Mouse (Mus musculus) neutrophil, adult 5-6 weeks (primary cell): ENCODE results near the gene Cuedc1. TPM values are rescaled to one million over a fixed set of nuclear protein-coding genes. Genes with fewer than 3 reads are reported as not detected.

ENCODE experiments used
- ATAC-seq: fragments of 151-379, 151-347 bp; 2 replicates; pipeline ENCODE4 v1.8.0; 2017; ENCODE audit warnings: mild to moderate bottlenecking, moderate TSS enrichment; ENCODE audit not compliant: insufficient number of reproducible peaks, poor library complexity, low FRiP score, severe bottlenecking; ENCODE audit errors: extremely low read depth
- total RNA-seq: library from RNA; stranded (forward); fragments of 200-1000 nt; gene quantifications from 2 replicates; pipeline ENCODE4 v1.2.3, GENCODE M21; 2017

Cuedc1 gene
- total RNA-seq, 1 experiment from 2014 or later, result 6.3 TPM

DNA sequence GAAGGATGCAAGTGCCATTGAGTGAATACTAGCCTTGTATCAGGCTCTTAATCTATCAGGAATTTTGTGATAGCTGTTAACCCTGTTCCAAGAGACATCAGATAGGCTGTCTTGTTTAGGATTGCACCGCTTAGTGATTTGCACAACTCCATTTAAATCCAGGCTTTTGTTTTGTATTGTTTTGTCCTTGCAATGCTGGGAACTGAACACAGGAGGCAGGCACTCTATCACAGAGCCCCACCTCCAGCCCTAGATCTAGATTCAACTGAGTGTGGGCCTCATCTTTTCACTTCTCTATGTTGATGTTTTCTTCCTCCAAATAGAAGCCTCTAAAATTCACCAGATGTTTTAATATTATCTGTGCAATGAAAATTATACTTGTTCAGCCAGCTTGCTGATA is 22.2 kb upstream of the Cuedc1 start:
- no peak for ATAC-seq

DNA sequence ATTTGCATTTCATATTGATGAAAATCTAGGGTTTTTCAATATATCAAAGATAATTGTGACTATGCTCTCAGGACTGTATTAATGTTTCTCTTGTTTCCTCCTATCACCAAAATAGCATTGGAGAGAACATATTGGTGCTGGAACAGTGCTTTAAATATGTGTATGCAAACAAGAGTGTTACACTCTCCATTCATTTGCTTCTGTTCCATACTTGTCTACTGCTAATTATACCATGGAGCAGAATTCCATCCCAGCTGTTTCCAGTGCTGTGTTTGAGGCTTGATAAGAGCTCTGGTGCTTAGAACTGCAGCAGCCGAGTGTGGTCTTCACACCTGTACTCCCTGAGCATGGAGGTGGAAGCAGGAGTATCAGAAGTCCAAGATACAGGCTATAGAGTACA is 21.5 kb upstream of the Cuedc1 start:
- ATAC-seq, result no peak

GRCm38 (mm10) chr11:88083699-88084098 is 14.2 kb upstream of the Cuedc1 start:
- no peak for ATAC-seq

DNA sequence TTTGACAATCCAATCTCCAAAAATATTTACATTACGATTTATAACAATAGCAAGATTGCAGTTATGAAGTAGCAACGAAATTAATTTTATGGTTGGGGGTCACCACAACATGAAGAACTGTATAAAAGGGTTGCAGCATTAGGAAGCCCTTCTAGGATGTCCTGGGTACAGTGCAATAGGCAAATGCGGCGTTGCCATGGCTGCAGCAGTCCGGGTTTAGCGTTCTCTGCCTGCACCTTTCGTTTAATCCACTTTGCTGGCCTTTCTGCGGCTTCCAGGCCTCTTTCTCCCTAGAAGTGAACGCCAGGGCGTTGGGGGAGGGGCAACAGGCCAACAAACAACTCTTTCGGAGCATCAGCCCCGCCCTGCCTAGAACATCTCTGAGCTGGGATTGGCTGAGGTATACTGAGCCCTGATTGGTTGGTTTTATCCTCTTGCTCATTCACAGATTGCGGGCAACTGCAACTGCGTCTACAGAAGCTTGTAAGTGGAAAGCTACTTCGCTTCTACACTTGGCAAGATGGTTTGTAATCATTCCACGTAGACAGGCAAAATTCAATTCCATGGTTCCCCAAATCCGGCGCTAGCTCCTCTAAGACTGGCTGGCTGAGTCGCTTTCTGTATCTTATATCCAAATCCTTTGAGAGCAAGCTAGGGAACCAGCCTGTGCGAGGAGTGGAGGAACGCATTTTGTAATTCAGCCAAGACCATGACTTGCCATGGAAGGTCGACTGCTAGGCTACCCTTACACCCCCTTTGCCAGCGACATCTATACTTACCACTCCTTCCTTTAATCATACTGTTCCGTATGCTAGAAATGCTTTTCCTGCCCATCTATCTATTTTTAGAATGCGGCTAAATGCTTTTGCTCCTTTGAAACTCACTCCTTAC is 10.9 kb upstream of the Cuedc1 start:
- peak; percentile 76; the same call in 1 of the 2 replicates for ATAC-seq

- no peak for ATAC-seq
Observed at GRCm38 (mm10) chr11:88089150-88089549, 8.7 kb upstream of the Cuedc1 start.

GRCm38 (mm10) chr11:88090293-88090692 is 7.6 kb upstream of the Cuedc1 start:
- no peak for ATAC-seq

GRCm38 (mm10) chr11:88091949-88092348 is 5.9 kb upstream of the Cuedc1 start:
- peak; percentile 67 for ATAC-seq

DNA sequence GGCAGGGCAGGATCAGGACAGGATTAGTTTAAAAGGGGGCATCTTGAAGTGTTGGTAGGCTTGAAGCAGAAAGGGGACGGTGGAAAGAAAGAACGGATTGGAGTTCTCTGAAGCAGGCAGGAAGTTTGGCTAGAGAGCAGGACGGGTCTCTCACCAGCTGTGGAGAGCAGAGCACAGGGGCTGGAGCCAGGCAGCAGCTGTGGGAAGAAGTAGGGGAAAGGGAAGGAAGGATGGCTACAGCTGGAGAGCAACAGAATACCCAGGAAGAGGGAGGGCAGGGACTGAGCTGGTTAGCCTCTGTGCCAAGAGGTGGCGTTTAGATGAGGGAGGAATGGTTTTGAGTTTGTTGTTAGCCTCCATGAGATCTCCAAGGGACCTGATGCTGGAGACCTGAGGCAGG is 685 bp upstream of the Cuedc1 start:
- ATAC-seq, result no peak

DNA sequence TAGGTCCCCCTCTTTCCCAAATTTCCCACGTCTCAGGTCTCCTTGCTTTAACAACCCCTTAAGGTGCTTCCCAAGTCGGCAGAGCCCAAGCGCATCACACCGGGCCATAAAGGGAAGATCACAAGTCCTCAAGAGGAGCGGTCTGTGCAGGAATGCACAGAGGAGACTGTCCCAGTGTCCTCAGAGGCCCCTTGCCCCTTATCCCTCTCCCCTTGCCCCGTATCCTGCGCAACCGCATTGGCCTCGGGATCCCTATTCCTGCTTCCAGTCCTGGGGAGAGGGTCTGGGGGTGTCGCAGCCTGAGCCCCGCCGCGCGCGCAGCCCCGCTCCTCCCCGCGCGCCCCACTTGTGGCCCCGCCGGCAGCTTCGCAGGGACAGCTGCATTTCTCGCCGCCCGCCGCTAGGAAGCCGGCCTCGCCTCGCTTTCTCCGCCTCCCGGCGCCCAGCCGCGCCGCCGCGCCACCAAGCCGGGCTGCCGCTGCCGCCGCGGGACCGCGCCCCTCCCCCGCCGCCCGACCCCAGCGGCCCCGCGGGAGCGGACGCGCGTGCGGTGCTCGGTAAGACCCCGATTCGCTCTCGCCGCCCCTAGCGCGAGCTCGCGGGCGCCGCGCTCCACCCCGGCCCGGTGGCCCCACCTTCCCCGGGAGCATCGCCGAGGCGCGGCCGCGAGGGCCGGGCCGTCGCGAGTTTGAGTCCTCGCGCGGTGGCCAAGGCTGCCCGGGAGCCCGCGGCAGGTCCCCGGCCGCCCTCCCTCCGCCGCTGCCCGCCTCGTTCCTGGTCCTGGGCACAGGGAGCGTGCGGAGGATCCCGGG is 1.1 kb downstream of the Cuedc1 start:
- peak; percentile 65 for ATAC-seq

GRCm38 (mm10) chr11:88099599-88100023 is 1.8 kb downstream of the Cuedc1 start:
- ATAC-seq, result no peak

GRCm38 (mm10) chr11:88100170-88100569 is 2.3 kb downstream of the Cuedc1 start:
- ATAC-seq, result no peak

DNA sequence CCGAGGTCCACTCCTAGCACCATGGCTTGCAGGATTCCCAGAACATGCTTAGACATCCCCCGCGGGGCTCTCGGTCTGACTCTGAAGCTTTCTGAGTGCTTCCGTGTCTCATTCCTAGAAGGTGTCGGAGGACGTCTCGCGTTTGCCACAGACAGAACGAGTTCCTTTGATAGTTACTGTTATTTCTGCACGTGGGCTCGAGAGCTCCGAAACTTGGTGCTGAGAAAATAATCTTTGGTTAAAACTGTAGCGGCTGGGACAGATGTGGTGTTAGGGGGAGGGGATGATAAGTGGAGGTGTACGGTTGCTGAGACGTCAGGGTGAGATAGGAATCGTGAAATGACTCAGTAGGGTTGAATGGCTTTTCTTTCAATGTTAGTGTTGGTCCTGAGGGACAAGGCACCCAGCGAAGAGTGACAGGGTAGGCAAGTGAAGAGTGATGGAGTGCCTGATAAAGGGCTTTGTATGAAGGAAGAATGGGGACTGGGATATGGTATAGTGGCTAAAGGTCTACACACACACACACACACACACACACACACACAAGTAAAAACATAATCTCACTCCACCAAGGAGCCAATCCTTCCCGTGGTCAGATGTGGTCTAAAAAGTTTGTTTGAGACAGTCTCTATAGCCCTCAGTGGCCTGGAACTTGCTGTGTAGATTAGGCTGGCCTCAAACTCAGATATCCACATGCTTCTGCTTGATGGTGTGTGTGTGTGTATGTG is 5.5 kb downstream of the Cuedc1 start:
- ATAC-seq, result no peak

DNA sequence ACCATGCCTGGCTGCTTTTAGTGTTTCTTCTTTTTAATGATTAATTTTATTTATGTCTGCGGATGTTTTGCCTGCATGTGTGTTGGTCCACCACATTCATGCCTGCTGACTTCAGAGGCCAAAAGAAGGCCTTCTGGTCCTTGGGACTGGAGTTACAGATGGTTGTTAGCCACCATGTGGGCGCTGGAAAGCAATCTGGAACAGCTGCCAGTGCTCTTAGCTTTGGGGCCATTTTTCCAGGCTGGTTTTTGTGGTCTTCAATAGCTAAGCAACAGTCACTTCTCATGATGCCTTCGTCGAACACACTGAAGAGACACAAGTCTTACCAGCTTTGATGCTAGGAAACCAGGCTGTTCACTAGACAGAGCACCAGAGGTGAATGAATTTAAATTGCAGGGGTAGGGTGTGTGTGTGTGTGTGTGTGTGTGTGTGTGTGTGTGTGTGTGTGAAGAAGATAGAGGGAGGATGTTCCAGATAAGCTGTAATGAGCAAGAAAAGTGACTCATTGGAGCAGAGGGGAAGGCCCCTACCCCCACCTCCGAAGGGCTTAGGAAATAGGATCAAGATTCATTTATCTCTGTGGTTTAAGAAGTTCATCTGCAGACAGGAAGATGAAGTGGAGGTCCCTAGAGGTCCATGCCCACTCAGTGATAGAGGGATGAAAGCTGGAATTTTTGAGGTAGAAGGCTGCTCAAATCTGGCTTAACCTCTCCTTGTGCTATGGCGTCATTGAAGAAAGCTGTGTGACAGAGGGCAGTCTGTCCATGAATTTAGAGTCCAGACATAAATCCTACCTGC is 7.8 kb downstream of the Cuedc1 start:
- no peak for ATAC-seq

DNA sequence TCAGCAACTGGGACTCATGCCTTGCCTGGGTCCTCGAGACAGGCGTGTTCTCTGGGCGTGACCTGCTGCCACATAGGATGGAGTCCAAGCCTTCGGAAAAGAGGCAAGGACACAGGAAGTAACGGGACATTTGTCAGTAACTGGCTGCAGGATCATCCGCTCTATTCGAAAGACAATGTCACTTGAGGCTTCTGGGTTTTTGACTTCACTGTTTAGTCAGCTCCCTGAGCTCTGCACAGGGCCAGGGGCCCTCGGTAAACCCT is 8.4 kb downstream of the Cuedc1 start:
- ATAC-seq, result no peak

GRCm38 (mm10) chr11:88107365-88107764 is 9.5 kb downstream of the Cuedc1 start:
- ATAC-seq, result peak; percentile 80

- no peak for ATAC-seq
Observed at GRCm38 (mm10) chr11:88110031-88110594, 12.3 kb downstream of the Cuedc1 start.

DNA sequence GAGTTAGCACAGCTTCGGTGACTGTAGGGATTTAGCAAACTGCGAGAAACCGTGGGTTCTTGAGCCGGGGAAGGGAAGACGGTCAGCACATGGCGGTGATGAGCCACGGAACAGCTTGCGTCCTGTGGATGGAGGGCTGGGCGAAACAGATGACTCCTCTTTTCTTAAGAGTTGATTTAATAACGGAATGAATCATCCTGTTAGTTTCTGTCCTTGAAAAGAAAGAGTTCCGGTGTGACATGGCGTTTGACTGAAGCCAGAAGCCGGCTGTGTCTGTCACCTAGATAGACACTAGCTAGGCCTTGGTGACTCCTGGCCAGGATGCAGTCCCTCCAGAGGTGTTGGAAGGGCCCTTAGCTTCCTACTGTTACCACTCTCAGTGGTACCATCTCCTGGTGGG is 14.2 kb downstream of the Cuedc1 start:
- no peak for ATAC-seq

DNA sequence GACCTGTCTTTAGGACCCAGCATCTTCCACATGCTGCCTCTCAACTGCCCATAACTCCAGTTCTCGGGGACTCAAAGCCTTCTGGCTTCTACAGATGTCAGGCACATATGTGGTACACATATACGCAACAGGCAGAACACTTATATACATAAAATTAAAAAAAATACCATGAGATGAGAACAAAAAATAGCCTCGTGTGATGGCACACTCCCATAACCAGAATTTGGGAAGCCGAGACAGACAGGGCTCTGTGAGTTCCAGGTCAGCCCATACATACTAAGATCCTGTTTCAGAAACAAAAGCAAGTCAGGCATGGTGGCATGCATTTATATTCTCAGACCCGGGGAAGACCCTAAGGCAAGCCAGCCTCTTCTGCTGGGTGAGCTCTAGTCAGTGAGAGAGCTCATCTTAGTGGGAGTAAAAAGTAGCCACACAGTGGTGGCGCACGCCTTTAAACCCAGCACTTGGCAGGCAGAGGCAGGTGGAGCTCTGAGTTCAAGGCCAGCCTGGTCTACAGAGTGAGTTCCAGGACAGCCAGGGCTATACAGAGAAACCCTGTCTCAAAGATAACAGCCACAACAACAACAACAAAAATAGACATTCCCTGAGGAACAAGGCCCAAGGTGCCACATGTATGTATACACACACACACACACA is 14.9 kb downstream of the Cuedc1 start:
- ATAC-seq, result no peak
